Mouse (Mus musculus): ENCODE data around the gene Srsf4. TPM values are rescaled to one million over a fixed set of nuclear protein-coding genes. Genes with fewer than 3 reads are reported as not detected.

Gene Srsf4
- total RNA-seq (2022) = 10 to 100 TPM; 55.5 to 77.3 (median 63.0) TPM

DNA sequence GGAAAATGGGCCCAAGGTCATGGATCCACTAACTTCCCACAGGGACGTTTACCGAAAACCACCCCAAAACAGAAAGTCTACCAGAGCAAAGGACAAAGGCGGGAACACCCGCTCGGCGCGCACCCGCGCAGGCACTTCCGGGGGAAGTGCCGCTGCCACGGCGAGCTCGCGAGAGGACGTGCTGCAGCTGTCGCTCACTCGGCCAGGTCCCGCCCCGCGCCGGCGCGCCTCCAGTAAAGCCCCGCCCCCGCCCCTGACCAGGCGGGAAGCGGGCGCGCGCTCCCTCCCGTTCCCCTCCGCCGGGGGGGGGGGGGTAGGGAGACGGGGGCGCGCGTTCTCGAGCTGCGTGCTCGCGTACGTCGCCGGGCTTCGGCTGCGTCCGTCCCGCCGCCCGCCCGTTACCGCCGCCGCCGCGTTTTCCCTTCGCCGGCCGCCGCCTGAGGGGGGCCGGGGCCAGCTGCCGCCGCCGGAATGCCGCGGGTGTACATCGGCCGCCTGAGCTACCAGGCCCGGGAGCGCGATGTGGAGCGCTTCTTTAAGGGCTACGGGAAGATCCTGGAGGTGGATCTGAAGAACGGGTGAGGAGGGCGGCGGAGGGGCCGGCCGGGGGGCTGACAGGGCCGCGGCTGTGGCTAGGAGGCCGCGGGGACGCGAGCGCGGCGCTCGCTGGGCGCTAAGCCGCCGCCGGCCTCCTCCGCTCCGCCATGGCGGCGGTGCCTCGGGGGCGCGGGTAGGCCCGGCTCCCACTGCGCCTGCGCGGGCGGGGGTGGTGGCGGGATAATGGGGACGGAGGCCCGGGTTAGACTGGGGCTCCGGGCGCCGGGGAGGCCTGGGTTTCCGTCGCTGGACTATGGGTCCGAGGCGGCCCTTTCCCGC lies at the start of gene Srsf4:
Srsf4 (plus strand) TSS at position 325 of the 876 bp plus-strand sequence.
- peak; percentile 90 for DNase-seq

DNA sequence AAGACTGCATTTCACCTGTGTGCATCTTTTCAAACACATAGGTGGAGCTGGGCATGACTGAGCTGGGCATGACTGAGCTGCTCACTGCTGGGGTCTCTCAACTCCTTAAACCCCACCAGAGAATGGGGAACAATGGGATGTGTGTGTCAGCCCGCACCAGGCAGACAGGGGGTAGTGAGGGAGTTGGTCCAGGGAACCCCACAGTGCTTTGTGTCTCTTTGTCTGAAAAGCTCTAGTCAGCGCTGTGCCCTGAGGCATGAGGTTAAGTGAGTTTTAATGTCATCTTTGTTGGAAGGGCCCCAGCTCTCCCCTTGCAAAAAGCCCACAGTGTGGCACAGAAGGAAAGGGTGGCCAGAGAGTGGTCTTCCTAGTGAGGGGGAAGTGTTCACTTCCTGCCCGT lies 48.5 kb upstream of the Srsf4 start:
- DNase-seq = no peak

DNA sequence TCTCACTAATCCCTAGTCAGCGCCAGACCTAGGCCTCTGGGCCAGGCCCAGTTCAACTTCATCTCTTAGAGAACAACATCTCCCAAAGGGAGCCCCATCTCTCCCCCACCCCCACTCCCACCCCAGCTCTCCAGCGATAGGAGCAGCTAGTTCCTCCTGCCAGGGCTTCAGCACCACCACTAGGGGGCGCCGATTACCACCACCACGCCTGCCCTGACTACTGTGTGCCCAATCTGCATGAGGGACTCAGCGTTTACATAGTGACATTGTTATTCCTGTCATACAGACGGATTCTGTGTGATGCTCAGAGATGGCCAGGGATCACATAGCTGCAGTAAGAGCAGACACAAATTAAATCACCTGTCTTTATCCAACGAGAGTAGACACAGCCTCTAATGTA lies 47.6 kb upstream of the Srsf4 start:
- no peak for DNase-seq

DNA sequence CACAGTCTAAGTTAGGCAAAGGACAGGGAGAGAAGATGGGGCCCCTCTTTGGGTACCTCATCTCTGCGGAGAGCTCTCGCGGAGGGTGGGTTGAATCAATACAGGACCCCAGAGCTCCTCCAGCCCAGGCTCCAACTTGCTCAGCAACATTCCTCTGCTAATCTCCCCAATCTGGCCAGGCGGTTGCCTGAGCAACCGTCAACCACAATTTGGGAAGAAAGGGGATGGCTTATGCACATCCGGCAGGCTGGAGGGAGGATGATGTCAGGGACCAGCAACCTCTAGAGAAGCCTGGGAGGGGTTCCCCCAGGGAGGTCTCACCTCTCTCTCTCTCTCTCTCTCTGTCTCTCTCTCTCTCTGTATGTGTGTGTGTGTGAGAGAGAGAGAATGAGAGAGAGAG lies 46.5 kb upstream of the Srsf4 start:
- DNase-seq = no peak

DNA sequence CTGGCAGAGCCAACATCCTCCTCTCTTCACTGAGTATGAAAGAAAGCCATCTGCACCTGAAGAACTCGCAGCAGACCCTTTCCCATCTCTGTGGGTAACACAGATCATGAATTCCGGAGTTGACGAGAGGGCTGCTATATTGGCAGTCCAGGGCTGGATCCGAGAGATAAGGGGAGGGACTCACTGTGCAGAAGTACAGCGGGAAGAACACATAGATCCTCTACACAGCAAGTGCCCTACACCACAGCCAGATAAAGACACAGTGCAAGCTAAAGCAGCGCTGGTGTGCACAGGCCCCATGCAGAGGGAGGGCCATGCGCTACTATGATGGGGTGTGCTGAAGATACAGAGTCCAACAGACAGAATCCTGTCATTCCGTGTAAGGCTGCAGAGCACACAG lies 44.3 kb upstream of the Srsf4 start:
- DNase-seq = no peak

DNA sequence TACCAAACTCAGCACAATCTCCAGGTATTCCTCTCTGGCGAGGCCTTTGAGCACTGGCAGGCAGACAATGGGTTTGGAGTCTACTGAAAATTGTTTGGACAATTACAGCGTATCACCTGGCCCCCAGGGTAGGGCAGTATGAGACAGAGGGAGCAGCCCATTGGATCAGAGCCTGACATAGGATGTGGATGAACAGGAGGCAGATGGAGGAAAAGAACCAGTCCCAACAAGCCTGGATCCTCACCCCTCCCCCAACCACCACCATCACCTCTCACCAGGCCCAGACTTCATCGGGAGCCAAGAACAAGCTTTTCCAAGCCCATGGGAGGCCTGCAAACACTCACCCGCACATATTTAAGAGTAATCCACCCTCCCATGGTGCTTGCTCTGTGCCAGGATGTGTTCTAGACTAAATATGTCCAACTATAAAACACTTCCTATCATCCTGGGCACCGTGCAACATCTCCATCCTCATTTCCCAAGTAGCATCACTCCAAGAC lies 41.8 kb upstream of the Srsf4 start:
- DNase-seq = no peak

DNA sequence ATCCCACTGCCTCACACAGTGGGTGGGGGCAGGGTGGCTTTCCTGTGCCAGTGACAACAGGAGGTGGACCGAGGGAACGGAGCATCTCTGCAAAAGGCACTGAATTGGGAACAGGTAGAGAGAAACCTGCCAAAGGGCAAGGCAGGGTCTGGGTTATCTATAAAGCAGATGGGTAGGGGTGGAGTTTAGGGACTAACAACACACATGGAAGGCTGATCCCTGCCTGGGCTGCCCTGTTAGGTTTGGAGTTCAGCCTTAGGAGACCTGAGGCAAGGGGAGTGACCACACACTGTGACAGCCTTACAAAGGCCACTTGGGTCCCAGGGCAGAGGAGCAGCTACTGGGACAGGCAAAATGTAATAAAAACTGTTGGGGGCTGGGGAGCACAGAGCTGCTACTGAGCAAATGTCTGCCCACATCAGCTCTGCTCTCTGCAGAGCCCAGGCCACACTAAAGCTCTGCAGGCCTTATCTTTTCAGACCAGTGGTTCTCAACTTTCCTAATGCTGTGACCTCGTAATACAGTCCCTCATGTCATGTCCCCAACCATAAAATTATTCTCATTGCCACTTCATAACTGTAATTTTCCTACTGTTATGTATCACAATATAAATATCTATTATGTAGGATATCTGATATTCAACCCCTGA lies 40.5 kb upstream of the Srsf4 start:
- no peak for DNase-seq

DNA sequence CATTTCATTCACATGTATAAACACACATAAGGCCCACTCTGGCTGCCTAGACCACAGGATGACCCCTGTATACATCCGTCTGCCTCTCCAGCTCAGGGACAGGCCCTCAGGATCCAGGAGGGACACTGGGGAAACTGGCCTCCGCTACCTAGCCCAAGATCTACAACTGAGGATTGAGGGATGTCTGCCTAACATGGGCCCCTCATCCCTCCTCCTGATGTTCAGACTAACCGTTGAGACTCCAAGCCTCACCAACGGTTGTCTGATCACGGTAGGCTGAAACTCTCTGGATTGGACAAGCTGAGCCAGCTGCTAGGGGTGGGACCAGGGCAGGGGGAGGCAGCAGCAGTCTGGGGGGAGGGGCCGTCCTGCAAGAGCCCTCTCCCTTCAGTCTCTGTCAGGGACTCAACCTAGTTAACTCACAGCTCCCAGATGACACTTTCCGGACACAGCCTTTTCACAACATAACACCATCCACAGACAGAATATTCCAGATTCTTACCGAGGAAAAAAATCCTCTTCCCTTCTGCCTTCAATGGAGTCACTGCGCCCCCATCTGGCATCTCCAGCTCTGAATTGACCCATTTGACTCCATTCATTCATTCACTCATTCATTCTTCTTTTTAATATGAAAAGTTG lies 39.3 kb upstream of the Srsf4 start:
- no peak for DNase-seq

DNA sequence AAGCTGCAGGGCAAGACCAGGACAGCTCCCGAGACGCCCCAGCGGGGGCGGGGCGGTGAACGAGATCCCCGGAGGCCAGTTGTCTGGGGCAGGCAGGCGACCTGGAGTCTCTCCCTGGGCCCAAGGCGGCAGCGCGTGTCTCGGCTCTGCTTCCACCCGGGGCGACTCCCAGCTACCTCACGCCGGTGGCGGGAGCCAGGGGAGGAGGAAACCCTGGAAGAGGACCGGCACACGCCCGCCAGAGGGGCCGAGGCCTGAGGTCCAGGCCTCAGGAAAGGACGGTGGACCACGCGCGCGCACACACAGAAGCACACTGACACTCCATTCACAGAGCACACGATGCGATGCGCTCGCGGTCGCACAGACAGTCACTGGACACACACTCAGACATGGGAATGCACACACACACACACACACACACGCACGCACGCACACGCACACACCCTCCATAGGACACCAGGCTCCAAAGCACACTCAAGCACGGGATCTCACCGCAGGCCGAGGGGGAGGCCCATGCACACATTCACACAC lies 37.0 kb upstream of the Srsf4 start:
- DNase-seq = peak; percentile 44

DNA sequence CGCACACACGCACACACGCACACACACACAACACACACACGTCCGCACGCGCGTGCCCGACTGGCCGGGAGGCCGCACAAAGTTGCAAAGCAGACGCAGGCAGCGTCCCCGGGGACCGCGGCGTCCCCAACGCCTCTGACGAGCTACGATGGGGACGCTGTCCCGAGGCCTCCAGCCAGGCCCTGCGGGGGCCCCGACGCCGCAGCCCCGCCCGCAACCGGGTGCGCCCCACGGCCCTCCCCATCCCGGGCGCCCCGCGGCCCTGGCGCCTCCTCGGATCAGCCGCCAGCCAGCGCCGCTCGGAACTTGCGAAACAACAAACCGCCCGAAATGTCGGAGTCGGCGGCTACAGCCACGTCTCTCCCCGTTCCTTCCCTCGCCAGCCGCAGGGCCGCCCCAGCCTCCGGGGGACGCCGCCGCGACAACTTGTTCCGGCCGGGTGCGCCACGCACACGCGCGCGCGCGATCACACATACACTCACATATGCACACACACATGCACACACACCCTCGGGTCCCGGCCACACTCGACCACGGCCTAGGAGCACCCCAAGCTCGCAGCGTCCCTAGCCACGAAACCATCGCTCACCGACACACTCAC lies 36.4 kb upstream of the Srsf4 start:
- DNase-seq = peak; percentile 24

DNA sequence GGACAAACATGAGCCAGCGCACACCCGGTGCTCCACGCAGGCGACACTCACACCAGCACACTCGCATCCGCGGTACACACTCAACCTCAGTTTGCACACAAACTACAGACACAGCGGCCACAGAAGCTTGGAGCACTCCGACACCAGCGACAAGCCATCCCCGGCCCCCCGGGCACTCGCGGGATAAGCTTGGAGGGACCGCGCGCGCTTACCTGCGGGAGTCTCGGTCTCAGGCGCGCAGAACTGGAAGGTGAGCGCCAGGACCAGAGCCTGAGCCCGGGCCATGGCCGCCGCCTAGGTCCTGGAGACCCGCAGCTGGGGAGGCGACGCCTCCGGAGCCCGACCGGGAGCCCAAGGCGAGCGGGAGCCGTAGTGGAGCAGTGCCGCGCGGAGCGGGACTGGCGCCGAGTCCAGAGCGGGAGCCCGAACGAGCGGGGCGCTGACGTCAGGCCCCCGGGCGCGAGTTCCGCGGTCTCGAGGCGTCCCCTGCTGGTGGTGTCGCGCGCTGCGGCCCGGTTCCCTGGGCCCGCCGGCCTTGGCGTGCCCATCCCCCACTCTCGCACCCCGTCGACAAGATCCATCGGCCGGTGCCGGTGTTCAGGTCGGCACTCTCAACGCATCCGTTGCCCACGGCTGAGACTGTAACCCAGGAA lies 35.4 kb upstream of the Srsf4 start, which contains the start of gene Ptpru:
Ptpru (minus strand) TSS at position 417 of the 653 bp plus-strand sequence.
- peak; percentile 77 for DNase-seq

DNA sequence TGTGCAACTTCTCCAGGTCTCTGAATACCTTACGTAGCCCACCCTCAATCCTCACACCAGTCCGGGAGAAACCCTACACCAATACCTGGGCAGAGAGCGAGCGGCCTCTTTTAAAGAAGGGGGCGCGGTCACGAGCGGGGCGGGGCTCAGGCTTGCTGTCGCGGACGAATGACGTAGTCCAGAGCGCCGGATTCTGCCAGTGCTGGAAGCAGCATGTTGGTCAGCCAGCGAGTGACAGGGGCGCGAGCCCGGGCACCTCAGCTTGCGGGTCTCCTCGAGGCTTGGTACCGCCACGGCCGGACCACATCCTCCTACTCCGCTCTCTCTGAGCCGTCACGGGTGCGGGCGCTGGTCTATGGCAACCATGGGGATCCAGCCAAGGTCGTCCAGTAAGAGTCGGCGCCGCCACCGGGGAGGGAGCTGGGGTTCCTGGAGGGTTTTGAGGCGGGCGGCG lies 30.1 kb upstream of the Srsf4 start, which contains the start of gene Mecr:
Mecr (plus strand) TSS at position 181 of the 454 bp plus-strand sequence.
- DNase-seq = peak; percentile 90

DNA sequence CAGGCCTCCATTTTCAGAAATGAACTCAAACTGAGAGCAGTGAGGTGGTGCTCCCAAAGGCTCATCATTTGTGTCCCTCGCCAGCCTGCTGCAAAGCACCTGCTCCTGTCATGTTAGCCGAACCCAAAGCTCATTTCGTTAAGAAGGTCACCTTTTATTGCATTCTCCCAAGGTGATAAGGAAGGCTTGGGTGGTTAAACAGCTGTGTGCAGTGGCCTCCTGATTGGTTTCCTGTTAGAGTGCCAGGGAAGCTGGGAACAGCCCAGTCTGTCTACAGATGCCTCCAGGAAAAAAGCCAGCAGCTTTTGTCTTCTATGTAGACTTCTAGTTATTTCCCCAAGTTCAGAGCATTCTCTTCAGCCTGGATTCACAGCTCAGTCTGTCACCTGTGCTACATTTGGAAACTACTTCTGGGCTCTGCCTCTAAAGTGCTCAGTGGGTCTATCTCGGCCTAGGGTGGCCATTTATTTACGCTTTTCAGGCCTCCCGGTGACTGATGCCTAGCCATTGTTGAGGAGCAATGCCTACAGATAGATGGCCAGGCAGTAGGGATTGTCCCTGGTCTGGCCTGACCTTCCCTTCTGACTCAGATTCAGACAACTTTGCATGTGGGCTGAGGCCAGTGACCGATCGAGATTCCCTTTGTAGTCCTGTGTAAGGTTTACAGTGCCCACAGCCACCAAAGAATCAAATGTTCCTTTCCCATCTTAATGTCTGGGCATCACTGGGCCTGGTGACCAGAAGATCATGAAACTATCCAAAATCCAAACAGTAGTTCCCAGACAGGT lies 27.2 kb upstream of the Srsf4 start:
- no peak for DNase-seq

DNA sequence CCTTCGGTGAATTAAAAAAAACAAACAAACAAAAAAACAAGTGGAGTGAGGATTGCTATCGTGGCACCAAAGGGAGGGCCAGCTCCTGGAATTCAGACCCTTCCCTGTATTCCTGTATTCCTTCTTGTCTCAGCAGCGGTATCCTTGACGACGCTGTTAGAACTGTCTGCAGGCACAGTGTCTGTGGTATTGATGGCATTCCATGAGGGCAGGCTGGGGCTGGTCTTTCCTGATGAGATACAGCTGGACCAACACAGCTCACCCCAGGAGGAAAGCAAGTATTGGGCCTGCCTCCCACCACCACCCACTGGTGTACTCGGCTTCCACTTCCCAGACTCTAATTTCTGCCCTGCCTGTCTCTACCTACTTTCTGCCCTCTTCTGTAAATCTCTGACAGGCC lies 25.3 kb upstream of the Srsf4 start:
- no peak for DNase-seq

DNA sequence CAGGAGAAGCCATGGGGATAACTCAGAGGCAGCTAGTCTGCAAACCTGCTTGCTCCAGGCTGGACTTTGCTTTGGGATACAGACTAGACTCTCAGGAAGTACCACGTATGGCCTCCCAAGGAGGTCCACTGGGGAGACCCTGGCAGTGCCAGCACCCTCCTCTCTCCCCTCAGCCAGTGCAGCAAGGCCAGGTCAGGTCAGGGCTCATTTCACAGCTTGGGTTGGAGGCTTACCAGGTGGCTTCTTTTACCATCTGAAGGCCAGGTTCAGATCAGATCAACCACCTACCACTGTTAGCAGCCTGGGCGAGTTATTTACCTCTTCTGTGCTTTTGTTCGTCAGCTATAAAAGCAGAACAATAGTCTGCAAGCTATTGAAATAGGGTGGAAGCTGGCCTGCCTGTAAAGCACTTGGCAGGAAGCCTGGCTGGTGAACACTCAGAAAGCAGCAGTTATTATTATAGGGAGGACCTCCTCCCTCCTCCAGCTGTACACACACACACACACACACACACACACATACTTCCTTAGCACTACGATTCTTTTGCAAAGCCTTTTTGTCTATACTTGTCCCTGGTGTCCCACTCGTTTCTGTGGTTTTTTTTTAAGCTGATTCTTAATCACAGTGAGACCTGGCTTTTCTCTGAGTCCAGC lies 23.3 kb upstream of the Srsf4 start:
- no peak for DNase-seq

DNA sequence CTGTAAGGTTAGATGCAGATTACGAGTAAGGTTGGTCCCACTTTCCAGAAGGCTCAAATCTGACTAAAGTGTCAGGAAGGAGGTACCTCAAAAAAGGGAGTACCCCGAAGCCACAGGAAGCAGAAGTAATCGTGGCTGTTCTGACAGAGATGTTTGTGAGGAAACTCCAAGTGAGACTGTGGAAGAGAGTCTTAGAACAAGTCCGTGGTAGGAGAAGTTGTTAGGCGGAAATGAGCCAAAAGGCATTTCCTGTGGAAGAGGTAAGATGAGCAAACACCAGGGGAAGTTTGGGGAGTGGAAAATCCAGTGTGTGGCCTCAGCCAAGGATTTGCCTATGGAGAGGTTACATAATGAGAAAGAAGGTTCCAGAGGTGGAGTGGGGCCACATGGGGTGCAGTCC lies 18.5 kb upstream of the Srsf4 start:
- no peak for DNase-seq

DNA sequence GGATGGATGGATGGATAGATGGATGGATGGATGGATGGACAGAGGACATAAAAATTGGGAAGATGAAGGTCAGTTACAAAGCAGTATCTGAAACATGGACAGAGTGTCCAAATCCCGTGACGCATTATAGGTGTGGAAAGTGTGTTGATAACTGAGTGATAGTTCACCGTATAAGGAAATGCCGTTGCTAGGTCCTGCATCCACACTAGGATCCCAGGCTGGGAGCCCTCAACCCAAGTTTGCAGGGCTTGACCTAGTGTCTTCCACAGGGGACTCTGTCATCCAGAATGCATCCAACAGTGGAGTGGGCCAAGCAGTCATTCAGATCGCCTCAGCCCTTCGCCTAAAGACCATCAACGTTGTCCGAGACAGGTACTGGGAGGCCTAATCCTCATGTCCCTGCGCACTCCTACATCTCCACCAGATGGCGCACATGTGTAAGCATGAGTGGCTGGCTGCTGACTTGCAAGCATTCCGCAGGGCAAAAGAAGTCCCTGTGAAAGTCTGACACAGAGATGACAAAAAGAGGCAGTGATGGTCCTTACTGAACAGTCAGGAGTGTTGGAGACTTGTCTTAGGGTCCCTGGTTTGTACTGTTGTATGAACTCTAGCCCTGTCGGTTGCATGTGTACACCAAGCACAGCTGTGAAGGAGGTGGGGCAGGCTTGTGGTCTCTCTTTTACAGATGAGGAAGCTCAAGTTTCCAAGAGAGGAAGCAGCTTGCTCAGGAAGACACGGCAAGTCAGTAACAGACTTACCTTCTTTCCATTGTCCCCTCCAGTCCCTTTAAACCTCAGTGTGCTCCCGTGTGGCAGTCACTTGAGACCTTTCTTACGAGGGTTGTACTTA lies 12.7 kb upstream of the Srsf4 start:
- DNase-seq = peak; percentile 65

DNA sequence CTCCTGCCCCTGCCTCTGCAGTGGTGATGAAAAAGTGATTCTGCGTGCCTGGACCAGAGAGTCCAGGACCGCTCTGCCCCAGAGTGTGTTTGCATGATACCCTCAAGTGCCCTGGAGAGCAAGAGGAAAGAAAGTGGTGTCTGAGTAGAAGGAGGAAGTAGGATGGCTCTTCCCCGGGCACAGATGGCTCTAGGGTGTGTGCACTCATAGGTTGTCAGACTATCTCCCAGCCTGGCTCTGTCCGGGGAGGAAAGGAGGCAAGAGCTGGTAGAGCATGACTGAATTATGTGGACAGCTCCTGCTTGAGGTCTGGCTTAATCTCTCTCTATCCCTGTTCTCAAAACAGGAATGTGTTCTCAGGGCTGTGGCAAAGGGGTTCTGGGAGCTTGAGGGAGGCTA lies 12.1 kb upstream of the Srsf4 start:
- no peak for DNase-seq

DNA sequence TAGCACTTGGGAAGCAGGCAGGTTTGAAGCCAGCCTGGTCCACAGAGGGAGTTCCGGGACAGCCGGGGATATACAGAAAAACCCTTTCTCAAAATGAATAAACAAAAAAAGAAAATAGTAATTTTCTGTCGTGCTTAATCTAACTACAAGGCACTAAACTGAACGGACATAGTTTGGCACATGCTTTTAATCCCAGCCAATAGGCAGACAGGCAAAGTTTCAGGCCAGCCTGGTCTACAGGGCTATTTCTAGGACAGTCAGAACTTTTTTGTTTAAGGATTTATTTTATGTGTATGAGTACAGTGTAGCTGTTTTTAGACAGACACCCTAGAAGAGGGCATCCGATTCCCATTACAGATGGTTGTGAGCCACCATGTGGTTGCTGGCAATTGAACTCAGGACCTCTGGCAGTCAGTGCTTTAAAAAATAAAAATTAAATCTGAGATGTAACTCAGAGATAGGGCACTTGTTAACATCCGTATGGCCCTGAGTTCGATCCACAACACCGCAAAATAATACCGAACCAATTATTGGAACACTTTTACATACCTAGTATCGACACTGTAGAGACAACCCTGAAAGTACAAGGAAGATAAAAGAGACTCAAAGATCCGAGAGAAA lies 635 bp upstream of the Srsf4 start:
- DNase-seq = no peak

Measured in adrenal gland, adult 8-10 months (tissue).